Mouse (Mus musculus): ENCODE data around the gene Gm15319.
"Not testable (repeated sequence)": the region's sequence is repeated elsewhere in the genome, so short reads cannot be mapped to it uniquely, and the experiment has no call there.

Gm15319 gene

DNA sequence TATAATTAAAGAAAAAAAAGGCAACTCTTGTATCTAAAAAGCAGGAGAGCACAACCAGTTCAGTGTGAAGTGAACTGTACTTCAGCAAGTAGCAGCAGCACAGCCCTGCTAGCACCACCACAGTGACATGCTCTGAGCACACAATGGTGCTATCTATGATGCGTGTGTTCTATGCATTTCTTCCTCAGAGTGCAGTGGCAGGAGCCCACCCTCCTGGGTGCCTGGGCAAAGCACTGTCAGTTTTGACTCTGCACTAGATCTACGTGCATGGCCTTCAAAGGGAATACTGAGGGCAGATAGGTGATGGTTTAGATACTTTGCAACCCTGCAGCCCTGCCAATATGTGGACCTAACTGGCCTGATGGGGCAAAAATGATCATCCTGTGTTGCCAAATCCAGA lies at the start of gene Gm15319:
Gene Gm15319, minus strand, starts transcription at position 101 of the 400 bp plus-strand sequence.
- DNase-seq, result not testable (repeated sequence)

DNA sequence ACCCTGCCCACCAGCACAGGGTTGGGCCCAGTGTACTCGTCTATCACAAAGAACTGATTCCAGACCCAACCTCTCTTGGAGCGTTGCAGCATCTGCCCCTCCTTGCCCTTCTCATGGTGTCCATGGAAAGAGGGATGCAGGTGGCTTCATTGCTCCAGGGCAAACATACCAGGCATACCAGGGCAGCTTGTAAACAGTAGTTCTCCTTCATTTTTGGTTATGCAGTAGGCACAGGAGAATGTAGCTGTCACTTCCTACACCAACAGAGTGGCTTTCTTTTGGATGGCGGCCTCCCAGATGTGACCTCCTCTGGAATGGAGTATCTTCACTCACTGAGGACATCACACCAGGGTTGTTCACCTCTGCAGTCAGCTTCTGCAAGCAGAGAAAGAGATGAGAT lies 47.3 kb upstream of the Gm15319 start:
- DNase-seq, result not testable (repeated sequence)

DNA sequence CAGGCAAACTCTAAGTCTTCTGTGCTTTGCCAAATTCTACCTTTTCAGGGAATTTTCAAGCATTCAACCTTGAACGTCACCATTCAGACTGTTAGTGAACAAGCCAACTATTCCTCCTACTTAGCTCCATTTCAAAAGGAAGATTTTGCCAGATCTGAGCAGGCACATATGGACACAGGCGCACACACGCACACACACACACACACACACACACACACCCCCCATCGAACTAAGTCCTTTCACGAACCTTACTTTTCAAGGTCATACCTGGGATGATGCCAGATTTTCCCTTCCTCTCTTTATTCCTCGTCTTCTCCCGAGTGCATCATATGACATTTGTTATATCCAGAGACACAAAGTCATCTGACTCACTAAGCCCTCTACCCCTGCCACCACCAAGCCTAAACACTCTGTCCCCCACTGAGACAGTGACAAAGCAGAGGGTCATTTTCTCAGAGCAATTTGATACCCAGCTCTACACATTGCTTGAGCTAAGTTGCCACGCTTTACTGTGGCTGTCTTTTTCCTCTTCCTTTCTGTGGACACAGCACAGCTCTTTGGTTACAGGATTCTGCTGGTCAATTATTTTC lies 45.5 kb upstream of the Gm15319 start:
- DNase-seq, result peak; percentile 16

DNA sequence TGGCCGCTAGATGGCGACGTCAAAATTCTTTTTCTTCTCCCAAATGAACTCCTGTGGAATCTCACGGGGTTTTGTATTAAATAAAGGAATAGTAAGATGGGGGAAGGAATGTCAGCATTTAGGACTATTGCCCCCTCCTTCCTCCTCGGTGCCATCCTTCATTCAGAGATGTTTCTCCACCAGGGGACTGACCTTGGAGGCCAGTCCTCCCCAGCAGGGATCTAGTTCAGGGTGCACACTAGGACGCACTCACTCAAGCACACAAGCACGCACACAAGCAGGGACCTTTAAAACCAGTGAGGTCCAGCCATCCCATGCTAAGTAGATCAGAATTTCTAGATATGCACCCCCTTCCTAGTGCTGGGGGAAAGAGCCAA lies 26.3 kb upstream of the Gm15319 start:
- DNase-seq, result peak; percentile 25

DNA sequence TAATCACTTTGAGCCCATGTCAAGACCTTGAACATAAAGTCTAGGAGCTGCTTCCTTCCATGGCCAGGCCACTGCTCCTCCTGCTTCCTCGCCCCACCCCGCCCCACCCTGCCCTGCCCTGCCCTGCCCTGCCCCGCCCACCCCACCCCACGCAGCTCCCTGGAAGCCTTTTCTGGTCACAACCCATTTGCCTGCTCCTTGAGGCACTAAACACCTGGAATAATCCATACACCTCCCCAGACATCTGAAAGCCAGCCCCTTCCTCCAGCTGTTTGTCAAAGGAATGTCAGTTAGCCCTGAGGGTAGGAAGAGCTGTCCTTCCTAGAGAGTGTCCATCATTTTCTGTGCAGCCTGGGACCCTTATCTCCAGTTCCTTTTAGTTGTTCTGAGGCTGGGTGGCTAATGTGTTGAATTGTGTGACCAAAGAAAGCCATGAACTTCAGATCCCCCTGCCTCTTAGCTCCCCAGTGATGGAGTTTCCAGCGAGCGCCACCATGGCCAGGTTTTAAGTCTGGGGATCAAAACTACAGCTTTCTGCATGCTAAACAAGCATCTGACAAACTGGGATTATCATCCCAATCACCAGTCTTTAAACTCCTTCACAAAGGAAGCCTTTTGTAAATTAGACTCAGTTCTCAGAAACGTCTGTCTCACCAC lies 25.8 kb upstream of the Gm15319 start:
- DNase-seq, result peak; percentile 29

DNA sequence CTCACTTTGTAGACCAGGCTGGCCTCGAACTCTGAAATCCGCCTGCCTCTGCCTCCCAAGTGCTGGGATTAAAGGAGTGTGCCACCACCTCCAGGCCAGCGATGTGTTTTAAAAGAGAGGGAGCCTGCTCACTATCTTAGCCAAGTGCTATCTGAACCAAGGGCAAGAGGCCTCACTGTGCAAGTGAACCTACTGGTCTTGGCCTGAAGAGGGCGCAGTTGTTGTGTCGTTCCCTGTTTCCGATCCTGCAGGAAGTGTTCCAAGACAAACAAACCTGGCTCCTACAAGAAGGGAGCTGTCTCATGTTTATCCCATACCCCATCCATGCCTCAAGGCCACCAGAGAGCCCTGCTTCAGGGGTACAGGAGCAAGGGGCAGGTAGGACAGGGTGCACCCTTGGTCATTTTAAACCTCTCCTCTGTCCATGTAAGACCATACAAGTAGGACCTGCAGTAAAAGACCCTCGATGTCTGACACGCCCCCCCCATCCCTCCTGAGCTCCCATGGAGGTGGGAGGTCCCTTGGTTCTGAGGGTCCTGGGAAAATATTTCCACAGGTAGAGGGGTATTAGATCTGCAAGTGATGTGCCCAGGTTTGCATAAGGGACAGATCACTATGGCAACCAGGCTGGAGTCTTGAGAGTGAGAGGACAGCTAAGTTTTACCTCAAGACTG lies 24.2 kb upstream of the Gm15319 start:
- DNase-seq, result not testable (repeated sequence)

DNA sequence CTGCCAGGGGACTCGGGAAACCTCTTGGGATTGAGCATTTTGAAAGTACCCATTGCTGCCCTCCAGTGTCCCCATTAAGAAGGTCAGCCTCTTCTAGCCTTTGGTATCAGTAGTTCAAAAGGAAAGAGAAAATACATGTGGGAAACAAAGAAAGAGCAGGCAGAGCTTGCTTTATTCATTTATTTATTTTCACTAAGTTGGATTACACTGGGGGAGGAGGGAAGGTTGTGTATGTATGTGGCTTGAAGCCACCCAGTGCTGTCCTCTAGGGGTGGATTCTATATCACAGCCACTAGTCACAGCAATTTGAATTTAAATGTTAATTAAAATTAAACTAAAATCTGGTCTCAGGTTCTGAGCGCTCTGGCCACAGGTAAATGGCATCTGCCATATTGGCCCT lies 22.0 kb upstream of the Gm15319 start:
- not testable (repeated sequence) for DNase-seq

DNA sequence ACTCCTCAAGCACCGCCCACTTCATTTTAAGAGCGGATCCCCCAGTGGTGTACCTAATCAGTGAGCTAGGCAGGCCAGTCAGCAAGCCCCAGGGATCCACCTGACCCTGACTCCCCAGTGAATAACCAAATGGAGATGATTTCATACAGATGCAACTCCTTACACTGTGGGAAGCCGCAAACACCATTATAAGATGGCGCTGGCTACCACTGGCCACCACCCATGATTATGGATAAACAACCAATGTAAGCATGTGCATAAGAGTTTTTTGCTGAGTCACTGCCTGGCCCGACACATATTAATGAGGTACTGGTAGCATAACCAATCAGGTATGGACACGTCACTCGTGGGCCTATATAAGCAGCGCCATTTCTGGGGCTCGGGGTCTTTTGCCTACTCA lies 21.1 kb upstream of the Gm15319 start:
- DNase-seq, result peak; percentile 25

DNA sequence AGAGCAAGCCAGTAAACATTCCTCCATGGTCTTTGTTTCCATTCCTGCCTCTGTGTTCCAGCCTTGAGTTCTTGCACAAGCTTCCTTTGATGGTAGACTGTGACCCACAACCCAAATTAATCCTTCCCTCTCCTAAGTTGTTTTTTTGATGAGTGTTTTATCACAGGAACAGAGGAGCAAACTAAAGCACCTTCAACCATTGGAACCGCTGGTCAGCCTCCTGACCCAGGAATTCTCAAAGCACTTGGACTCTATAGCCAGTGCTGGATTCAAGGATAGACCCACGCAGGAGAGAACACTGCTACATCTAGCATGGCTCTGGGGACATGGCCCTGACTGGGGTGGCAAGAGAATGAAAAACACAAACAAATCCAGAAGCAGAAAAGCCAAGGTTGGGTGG lies 19.1 kb upstream of the Gm15319 start:
- not testable (repeated sequence) for DNase-seq

DNA sequence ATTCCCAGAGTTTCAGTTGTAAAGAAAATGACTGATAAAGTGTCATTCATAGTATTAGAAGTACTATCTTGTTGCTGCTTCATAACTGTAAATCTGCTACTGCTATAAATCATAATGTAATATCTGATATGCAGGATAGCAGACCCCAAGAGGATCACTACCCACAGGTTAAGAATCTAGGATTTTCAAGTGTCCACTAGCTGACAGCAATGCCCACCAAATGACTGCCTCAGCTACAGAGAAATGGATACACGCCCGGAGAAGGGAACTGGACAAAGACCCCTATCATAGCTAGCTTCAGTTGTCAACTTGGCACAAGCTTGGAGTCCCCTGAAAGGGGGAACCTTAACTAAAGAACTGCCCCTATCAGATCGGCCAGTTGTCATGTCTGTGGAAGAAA lies 18.6 kb upstream of the Gm15319 start:
- not testable (repeated sequence) for DNase-seq

DNA sequence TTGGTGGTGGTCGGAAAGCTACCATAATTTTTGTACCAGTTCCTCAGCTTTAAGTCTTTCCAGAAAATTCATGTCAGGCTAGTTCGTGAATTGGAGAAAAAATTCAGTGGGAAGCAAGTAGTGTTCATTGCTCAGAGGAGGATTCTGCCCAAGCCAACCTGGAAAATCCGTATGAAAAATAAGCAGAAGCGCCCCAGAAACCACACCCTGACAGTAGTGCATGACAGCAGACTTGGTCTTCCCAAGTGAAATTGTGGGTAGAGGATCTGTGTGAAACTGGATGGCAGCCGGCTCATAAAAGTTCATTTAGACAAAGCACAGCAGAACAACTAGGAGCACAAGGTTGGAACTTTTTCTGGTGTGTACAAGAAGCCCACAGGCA lies 18.2 kb upstream of the Gm15319 start:
- DNase-seq, result not testable (repeated sequence)

DNA sequence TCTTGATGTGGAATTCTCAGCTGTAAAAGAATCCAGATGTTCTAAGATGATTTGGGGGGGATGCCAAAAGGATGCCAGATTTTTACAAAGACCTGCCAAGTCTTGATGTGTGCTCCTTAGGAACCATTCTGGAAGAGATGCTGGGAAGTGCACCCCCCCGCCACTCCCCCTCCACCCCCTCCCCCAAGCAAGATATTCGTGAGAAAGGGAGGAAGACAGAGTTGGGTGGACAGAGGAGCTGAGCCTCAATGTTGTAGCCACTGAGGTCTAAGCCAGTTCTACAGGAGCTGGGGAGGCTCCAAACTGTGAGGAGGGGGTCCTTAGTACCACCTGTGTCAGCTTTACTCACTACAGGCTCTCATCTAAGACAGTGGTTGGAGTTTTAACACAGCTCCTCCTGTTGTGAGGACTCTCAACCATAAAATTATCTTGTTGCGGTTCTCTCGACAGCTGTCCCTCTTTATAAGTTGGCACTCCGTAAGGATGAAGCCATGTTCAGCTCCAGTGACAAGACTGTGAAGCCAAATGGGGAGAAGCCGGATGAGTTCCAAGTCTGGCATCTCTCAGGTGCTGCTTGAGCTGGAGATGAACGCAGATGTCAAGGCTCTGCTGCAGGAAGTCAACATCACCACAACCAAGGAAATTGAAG lies 17.7 kb upstream of the Gm15319 start:
- not testable (repeated sequence) for DNase-seq

DNA sequence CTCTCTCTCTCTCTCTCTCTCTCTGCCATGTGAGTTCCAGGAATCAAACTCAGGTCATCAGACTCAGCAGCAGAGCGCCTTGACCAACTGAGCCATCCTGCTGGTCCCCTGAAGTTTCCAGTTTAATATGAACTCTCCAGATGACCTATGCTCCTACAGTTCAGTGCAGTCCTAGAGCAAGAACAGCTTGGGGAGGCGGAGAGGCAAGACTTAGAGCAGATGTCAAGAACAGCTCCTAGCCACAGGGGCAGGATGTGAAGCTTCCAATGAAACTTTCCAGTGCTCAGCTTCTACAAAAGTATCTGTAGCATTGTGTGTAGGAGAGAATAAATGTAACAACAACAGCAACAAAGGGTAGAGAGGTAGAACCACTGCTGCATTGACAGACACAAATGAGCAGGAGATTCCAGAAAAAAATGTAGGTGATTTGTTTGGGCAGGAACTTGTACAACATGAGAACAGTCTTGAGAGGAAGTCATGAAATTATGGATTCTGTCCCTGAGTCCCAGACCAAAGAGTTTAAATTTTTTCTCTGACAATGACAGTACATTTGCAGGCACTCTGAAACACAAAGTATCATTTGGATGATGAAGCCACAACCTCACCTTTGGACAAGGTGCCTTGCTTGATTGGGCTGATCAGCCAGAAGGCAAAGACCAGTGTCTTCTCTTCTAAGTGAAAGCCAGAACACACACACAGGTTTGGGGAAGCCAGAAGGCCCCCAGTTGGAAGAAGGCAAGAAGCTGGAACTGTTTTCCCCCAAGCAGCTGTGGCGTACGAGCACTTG lies 16.8 kb upstream of the Gm15319 start:
- DNase-seq, result not testable (repeated sequence)

DNA sequence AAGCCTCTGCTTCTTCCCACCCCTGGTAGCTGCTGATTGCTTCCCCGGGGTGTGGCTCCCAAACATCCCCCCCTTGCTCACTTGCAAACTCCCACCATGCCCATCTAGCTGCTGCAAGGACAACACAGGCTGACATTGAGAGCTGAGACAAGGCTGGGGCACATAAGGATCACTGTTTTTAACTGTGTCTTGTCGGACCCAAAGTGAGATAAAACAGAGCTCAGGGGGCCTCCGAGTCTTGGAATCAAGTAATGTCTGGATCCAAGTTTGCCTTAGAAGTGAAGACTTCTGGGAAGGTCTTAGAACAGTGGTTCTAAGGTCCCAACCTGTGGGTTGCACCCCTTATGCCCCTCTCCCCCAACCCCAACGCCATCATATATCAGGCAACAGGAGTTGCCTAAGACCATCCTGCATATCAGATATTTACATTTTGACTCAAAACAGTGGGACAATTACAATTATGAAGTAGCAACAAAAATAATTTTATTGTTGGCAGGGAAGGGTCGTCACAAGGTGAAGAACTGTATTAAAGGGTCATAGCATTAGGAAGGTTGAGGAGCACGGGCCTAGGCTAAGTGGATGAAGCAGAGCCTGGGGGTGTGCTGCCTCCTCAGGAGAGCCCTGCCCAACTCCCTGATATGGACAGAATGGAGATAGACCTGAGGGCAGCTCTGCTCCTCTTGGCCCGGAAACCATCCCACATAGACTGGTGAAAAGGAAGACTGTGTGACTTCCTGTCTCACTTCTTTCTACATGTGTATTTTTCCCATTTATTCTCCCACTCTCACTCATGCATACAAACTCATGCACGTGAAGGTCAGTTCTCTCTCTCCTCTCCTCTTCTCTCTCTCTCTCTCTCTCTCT lies 16.0 kb upstream of the Gm15319 start:
- peak; percentile 19 for DNase-seq

DNA sequence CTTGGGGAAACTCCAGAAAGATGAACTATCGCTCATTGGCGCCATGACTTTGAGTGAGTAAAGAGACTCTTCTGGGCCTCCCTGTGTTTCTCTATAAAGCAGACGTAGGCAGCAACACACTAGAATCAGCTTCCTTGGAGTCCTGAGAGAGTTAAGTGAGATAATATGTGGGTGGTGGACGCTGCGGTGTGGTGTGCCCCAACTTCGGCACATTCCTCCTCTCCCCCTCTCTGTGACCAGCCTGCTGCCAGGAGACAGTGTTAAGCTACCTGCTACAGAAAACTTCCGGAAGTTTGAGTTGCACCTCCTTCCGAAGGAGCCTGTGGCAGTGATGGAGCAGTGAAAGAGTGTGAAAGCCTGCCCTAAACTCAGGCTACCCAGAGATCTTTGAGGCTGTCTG lies 15.3 kb upstream of the Gm15319 start:
- DNase-seq, result not testable (repeated sequence)

DNA sequence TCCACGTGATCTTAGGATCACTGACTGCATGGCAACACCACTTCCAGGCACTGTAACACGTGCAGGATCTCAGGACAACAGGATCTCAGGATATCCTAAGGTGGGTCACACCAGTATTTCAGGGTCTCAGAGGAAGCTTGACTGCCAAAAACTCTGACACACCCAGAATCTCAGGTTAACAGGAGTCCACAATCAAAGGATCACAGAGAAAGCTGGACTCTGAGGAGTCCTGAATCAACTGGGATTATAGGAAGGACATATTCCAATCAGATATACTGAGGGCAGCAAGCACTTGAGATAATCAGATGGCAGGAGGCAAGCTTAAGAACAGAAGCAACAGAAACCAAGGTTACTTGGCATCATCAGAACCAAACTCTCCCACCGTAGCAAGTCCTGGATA lies 12.7 kb upstream of the Gm15319 start:
- not testable (repeated sequence) for DNase-seq

DNA sequence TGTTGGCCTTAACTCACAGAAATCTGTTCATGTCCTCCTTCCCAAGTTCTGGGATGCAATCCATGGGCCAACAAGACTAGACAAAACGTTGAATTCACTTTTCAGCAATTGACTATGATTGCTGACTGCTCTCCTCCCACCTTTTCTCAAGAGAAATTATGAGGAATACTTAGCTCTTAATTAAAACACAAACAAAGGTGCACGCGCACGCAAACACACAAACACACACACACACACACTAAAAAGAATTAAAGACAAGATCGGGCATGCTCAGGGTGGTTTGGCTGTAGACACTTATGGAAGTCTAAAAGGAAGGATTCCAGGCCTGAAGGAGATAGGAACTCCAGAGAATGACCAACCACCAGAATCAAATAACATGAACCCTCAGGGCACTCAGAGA lies 6.6 kb downstream of the Gm15319 start:
- not testable (repeated sequence) for DNase-seq

DNA sequence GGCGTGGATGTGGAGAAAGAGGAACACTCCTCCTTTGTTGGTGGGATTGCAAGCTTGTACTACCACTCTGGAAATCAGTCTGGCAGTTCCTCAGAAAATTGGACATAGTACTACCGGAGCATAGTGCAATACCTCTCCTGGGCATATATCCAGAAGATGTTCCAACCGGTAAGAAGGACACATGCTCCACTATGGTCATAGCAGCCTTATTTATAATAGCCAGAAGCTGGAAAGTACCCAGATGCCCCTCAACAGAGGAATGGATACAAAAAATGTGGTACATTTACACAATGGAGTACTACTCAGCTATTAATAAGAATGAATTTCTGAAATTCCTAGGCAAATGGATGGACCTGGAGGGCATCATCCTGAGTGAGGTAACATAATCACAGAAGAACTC lies 9.4 kb downstream of the Gm15319 start:
- not testable (repeated sequence) for DNase-seq

DNA sequence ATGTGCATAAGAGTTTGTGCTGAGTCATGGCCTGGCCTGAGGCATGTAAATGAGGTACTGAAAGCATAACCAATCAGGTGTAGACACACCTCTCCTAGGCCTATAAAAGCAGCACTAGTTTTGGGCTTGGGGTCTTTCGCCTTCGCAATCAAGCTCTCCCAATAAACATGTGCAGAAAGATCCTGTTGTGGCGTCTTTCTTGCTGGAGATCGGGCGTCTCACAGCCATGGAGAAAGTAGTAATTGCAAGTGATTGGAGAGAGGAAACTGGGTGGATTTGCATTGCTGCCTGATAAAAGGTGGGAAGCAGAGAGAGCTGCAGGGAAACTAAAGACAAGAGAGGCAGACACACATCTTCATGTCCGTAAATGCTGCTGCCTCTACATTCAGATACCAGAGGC lies 60.3 kb downstream of the Gm15319 start:
- DNase-seq, result not testable (repeated sequence)

DNA sequence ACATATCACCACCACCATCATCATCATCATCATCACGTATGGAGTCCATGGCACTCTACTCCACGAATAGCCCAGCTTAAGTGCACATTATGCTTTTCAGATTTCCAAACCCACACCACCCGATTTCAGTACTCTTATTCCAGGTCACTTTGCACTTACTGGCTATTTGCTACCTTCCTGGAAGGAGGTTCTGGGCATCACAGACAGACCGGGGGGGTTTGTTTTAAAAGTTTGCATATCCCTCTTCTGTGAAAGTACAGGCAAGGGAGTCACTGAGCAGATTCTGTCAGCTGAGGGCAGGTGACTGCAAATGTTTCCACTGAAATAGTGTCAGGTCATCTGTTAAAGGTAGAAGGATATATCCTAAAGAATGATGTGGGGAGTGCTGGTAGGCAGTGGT lies 63.0 kb downstream of the Gm15319 start:
- DNase-seq, result not testable (repeated sequence)

DNA sequence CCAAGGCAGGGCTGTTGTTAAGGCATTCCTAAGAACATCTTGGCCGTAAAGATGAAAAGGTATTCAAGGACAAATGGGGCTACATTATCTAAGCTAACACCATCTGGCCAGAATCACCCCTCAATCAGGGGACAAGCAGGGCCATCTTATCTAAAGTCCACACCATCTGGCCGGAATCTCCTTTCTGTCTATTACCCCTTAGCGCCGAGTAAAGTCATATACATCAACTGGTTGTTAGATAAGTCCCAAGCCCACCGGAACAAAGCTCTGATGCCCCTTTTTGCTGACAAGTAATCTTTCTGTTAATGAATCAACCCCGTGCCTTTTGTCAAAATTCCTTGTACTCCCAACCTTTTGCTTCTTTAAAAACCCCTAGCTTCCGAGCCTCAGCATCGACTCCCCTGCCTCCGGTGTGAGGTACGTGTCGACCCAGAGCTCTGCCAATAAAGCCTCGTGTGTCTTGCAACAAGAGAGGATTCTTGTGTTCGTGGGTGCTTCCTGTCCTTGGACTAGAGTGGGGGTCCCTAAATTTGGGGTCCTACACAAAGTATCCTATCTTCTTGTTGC lies 65.0 kb downstream of the Gm15319 start:
- DNase-seq, result peak; percentile 23

Data from lung, postnatal 36 days (tissue).